Comparison of ENCODE assay signal across 8 mouse cellular contexts in genomic region chr11:116554171-116554878, GRCm38 (mm10). TPM values are rescaled to one million over a fixed set of nuclear protein-coding genes. Genes with fewer than 3 reads are reported as not detected.
DNase-seq lines count a peak whose midpoint lies in the region; ATAC-seq and TF ChIP-seq lines count a peak whose summit lies in the region.

No protein-coding gene starts in this region.

- intact Hi-C loops in heart, adult 2 months (cut with DNase I), result loop anchor here (1.0 to 2.0 kb wide), 2 partner anchors 32 to 75 kb away; partner anchors contain the start of gene Aanat

- TF ChIP-seq RAD21 in MEL (IDR thresholded peaks at IDR 0.05; ENCODE audit: low read depth, low read length), result peak; percentile 50

- WGBS in heart, adult 2 months, result 15% methylated on average over 12 of the region's 12 CpGs
- WGBS in midbrain, embryonic 11.5 days, result 56% methylated on average over 12 of the region's 12 CpGs

- H3K27me3 ChIP-seq in heart, adult 2 months (ENCODE audit: control insufficient read depth, insufficient read depth, low read length), result no peaks in the 10 kb centered on the region
- H3K27me3 ChIP-seq in MEL (ENCODE audit: control insufficient read depth in 1 of 2, insufficient read depth in 2 of 2, low read length in 2 of 2), result no peaks in the 10 kb centered on the region
- H3K27me3 ChIP-seq in midbrain, embryonic 11.5 days (ENCODE audit: control insufficient read depth, insufficient read depth, low read length), result no peaks in the 10 kb centered on the region

- no peak for TF ChIP-seq POLR2A in heart, adult 2 months (IDR thresholded peaks at IDR 0.05; ENCODE audit: insufficient read depth, low read depth, low read length)
- TF ChIP-seq POLR2A in MEL (IDR thresholded peaks at IDR 0.05; ENCODE audit: control insufficient read depth in 1 of 2, insufficient read depth in 1 of 2, low read depth in 1 of 2, low read length in 2 of 2, poor library complexity in 1 of 2), result no peak

- no peak for TF ChIP-seq EP300 in heart, adult 2 months (IDR thresholded peaks at IDR 0.05; ENCODE audit: insufficient read depth, low read depth, low read length)
- TF ChIP-seq EP300 in MEL (IDR thresholded peaks at IDR 0.05; ENCODE audit: low read depth in 1 of 2, low read length in 2 of 2), result no peak

- no peak overlapping the region for H3K4me2 ChIP-seq in midbrain, embryonic 11.5 days

- peak; percentile 36 to 42 for DNase-seq in heart, adult 2 months
- no peak for DNase-seq in heart, adult 8-10 months (ENCODE audit: low spot score)
- peak; percentile 81 for DNase-seq in MEL (ENCODE audit: low read depth, low spot score)
- peak; percentile 82 for DNase-seq in embryo, embryonic 11 days
- DNase-seq in kidney, postnatal 10 days, result peak; percentile 58
- peak; percentile 92 for DNase-seq in midbrain, embryonic 11.5 days (ENCODE audit: low spot score, missing footprints)
- DNase-seq in right cerebral cortex, postnatal 10 days (ENCODE audit: low spot score in 2 of 2), result no peak
- DNase-seq in right cerebral cortex, adult 2 months (ENCODE audit: low spot score in 2 of 2), result no peak

- TF ChIP-seq CTCF in heart, adult 2 months (IDR thresholded peaks at IDR 0.05), result peak; percentile 89
- TF ChIP-seq CTCF in MEL (IDR thresholded peaks at IDR 0.05 in 2 of 3, conservative IDR thresholded peaks at IDR 0.05 in 1 of 3; ENCODE audit: control insufficient read depth in 1 of 3, insufficient read depth in 1 of 3, low read depth in 2 of 3, low read length in 3 of 3, poor library complexity in 1 of 3, severe bottlenecking in 1 of 3), result peak; percentile 69 to 81 (median 81)

- no peak overlapping the region for H3K4me3 ChIP-seq in heart, adult 2 months
- H3K4me3 ChIP-seq in MEL (ENCODE audit: control insufficient read depth in 1 of 2, insufficient read depth in 1 of 2, low read depth in 2 of 2, low read length in 2 of 2), result no peak overlapping the region
- H3K4me3 ChIP-seq in midbrain, embryonic 11.5 days (ENCODE audit: low read depth, low read length), result no peak overlapping the region

- no peak overlapping the region for H3K9ac ChIP-seq in heart, adult 2 months (ENCODE audit: low read depth, low read length)
- no peak overlapping the region for H3K9ac ChIP-seq in MEL (ENCODE audit: control insufficient read depth, low read depth, low read length, poor library complexity, severe bottlenecking)
- H3K9ac ChIP-seq in midbrain, embryonic 11.5 days (ENCODE audit: low read length), result no peak overlapping the region

- no peaks in the 10 kb centered on the region for H3K9me3 ChIP-seq in MEL (replicated peaks; ENCODE audit: insufficient read depth, low read length)
- no peaks in the 10 kb centered on the region for H3K9me3 ChIP-seq in midbrain, embryonic 11.5 days (ENCODE audit: control insufficient read depth, low read length)

- no peak overlapping the region for H3K27ac ChIP-seq in heart, adult 2 months
- H3K27ac ChIP-seq in MEL (ENCODE audit: control insufficient read depth, low read depth, low read length), result no peak overlapping the region
- no peak overlapping the region for H3K27ac ChIP-seq in midbrain, embryonic 11.5 days (ENCODE audit: low read depth, low read length)

- H3K79me2 ChIP-seq in heart, adult 2 months (replicated peaks; ENCODE audit: control insufficient read depth, insufficient read depth, low read length), result no peaks in the 10 kb centered on the region; the same call in none of the 2 replicates
- H3K79me2 ChIP-seq in MEL (ENCODE audit: control insufficient read depth, insufficient read depth, low read length, poor library complexity), result peaks cover 10% of the 10 kb centered on the region

- H3K36me3 ChIP-seq in heart, adult 2 months (ENCODE audit: control insufficient read depth, insufficient read depth, low read length), result no peaks in the 10 kb centered on the region
- H3K36me3 ChIP-seq in MEL (ENCODE audit: control insufficient read depth in 1 of 2, insufficient read depth in 2 of 2, low read length in 2 of 2), result peaks cover 0 to 4% of the 10 kb centered on the region in 2 experiments; a peak in 2 of 4 replicates
- H3K36me3 ChIP-seq in midbrain, embryonic 11.5 days (ENCODE audit: control insufficient read depth, insufficient read depth, low read length), result no peaks in the 10 kb centered on the region

- H3K4me1 ChIP-seq in heart, adult 2 months (ENCODE audit: control insufficient read depth, insufficient read depth, low read length), result peaks cover 25% of the 10 kb centered on the region
- peaks cover 8 to 15% of the 10 kb centered on the region in 2 experiments; a peak in 3 of 4 replicates for H3K4me1 ChIP-seq in MEL (ENCODE audit: control insufficient read depth in 1 of 2, insufficient read depth in 2 of 2, low read length in 2 of 2)
- no peaks in the 10 kb centered on the region; the same call in none of the 2 replicates for H3K4me1 ChIP-seq in midbrain, embryonic 11.5 days (ENCODE audit: control insufficient read depth, insufficient read depth, low read length)

- peak; percentile 55; the same call in 1 of the 2 replicates for ATAC-seq in midbrain, embryonic 11.5 days (ENCODE audit: low FRiP score)

TF ChIP-seq in MEL, 35 proteins besides CTCF, POLR2A, EP300 and RAD21:
- TF ChIP-seq SMC3 (IDR thresholded peaks at IDR 0.05; ENCODE audit: low read depth, low read length), result peak; percentile 87
- TF ChIP-seq GATA1 (IDR thresholded peaks at IDR 0.05; ENCODE audit: low read depth, low read length), result no peak
- TF ChIP-seq RCOR1 (IDR thresholded peaks at IDR 0.05; ENCODE audit: low read depth, low read length), result no peak
- no peak for TF ChIP-seq UBTF (IDR thresholded peaks at IDR 0.05; ENCODE audit: borderline replicate concordance, insufficient read depth, low read depth, low read length)
- no peak for TF ChIP-seq GABPA (IDR thresholded peaks at IDR 0.05; ENCODE audit: low read depth, low read length)
- TF ChIP-seq HCFC1 (IDR thresholded peaks at IDR 0.05; ENCODE audit: low read depth, low read length), result no peak
- peak; percentile 36 for TF ChIP-seq ZC3H11A (IDR thresholded peaks at IDR 0.05; ENCODE audit: low read depth, low read length)
- TF ChIP-seq MAX (IDR thresholded peaks at IDR 0.05; ENCODE audit: low read length), result no peak
- no peak for TF ChIP-seq ZKSCAN1 (IDR thresholded peaks at IDR 0.05; ENCODE audit: low read depth, low read length)
- TF ChIP-seq TAL1 (IDR thresholded peaks at IDR 0.05; ENCODE audit: low read length), result no peak

RNA-seq across cellular contexts. Expression of gene Sphk1, which starts 23.6 kb away (rescaled TPM):
- total RNA-seq in heart, adult 2 months (2021), result 1 to 10 TPM in 1 of 2 experiments, under 1 TPM in 1; 0.98 to 1.1 TPM
- polyA plus RNA-seq in heart, adult 2 months (2012; rRNA removed), result 3.2 and 3.3 TPM in 2 replicates
- total RNA-seq in heart, adult 8-10 months (2022), result 1 to 10 TPM in 1 of 4 experiments, under 1 TPM in 3; 0.57 to 1.3 (median 0.98) TPM
- total RNA-seq in MEL (2012; rRNA removed), result 77.5 and 127 TPM in 2 replicates
- 10 to 100 TPM in 1 of 2 experiments, not detected in 1; 53.5 TPM for polyA plus RNA-seq in MEL (2012; ENCODE audit: insufficient read depth in 1 of 2, insufficient read length in 2 of 2, low read depth in 1 of 2, low replicate concordance in 2 of 2, missing spikeins in 1 of 2)
- polyA plus RNA-seq in midbrain, embryonic 11.5 days (2014; fragmentation: Nextera tagmentation; extraction: Ambion mirVana), result 7.1 and 8.3 TPM in 2 replicates

RNA-seq across cellular contexts. Expression of gene Ube2o, which starts 26.9 kb away (rescaled TPM):
- total RNA-seq in heart, adult 2 months (2021), result 10 to 100 TPM; 24.8 to 36.3 TPM
- polyA plus RNA-seq in heart, adult 2 months (2012; rRNA removed), result 22.6 and 26.4 TPM in 2 replicates
- 10 to 100 TPM; 27.4 to 33.1 (median 29.8) TPM for total RNA-seq in heart, adult 8-10 months (2022)
- total RNA-seq in MEL (2012; rRNA removed), result 22.9 and 31.1 TPM in 2 replicates
- 10 to 100 TPM in 1 of 2 experiments, not detected in 1; 42.8 TPM for polyA plus RNA-seq in MEL (2012; ENCODE audit: insufficient read depth in 1 of 2, insufficient read length in 2 of 2, low read depth in 1 of 2, low replicate concordance in 2 of 2, missing spikeins in 1 of 2)
- polyA plus RNA-seq in midbrain, embryonic 11.5 days (2014; fragmentation: Nextera tagmentation; extraction: Ambion mirVana), result 13.6 and 18.7 TPM in 2 replicates

RNA-seq across cellular contexts. Expression of gene Aanat, which starts 31.9 kb away (rescaled TPM):
- total RNA-seq in heart, adult 2 months (2021), result not detected
- polyA plus RNA-seq in heart, adult 2 months (2012; rRNA removed), result not detected in 2 replicates
- not detected for total RNA-seq in heart, adult 8-10 months (2022)
- not detected in 2 replicates for total RNA-seq in MEL (2012; rRNA removed)
- polyA plus RNA-seq in MEL (2012; ENCODE audit: insufficient read depth in 1 of 2, insufficient read length in 2 of 2, low read depth in 1 of 2, low replicate concordance in 2 of 2, missing spikeins in 1 of 2), result not detected
- polyA plus RNA-seq in midbrain, embryonic 11.5 days (2014; fragmentation: Nextera tagmentation; extraction: Ambion mirVana), result not detected in 2 replicates

Comparison
In these comparisons a context has a peak if more than half of its experiments do, and no peak if none do; other contexts are left out.
1. DNase-seq: peak in heart, adult 2 months (2 of 2), MEL (single experiment), embryo, embryonic 11 days (single experiment), kidney, postnatal 10 days (single experiment) and midbrain, embryonic 11.5 days (single experiment); none in heart, adult 8-10 months (single experiment), right cerebral cortex, postnatal 10 days (0 of 2) and right cerebral cortex, adult 2 months (0 of 2).
2. RNA of gene Sphk1, which starts 23.6 kb away (total RNA-seq): 77.5 to 127 TPM in MEL; 0.98 to 1.1 TPM in heart, adult 2 months and 0.57 to 1.3 TPM in heart, adult 8-10 months; every median in the first group is over 10 times any median in the second.